ENCODE assay signal across 10 mouse cellular contexts in the genomic region with DNA sequence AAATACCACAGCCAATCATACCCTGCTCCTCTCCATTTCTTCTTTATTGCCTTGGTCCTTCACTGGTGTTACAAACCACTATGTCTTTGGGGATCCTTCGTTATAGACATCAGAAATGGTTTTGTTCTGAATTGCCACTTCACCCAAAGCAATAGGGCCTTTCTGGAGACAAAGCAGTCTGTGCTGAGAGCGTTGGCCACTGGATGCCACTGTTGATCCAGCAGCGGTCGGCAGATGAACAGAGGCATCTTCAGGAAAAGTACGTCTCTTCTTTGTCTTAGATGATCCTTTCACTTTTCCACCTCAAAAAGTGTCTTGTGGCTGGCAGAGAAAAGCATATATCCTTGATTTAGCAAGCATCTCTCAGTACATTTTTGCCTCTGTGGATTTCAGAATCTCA.
A peak's percentile ranks its signal among the peaks of the same experiment; 100 is the strongest.
DNase-seq lines count a peak whose midpoint lies in the region; ATAC-seq and TF ChIP-seq lines count a peak whose summit lies in the region.
"Had no signal": no experiment of that assay in that cellular context is flagged by ENCODE, and none has a peak within 500 bp of the region (broad histone marks: within the 10 kb centered on the region; RNA-seq: fewer than 3 reads in every experiment).

No protein-coding gene starts in this region.

- peaks cover 17% of the 10 kb centered on the region for H3K4me1 ChIP-seq in hindbrain, embryonic 12.5 days
- H3K4me1 ChIP-seq in hindbrain, embryonic 10.5 days (replicated peaks), result peaks cover 28% of the 10 kb centered on the region
- H3K4me1 ChIP-seq in liver, postnatal 0 days (ENCODE audit: insufficient read depth), result no peaks in the 10 kb centered on the region
- no peaks in the 10 kb centered on the region for H3K4me1 ChIP-seq in liver, embryonic 11.5 days (replicated peaks; ENCODE audit: control insufficient read depth, insufficient read depth, low read length)
- peaks cover 20% of the 10 kb centered on the region for H3K4me1 ChIP-seq in hindbrain, embryonic 15.5 days (replicated peaks)
- H3K4me1 ChIP-seq: embryonic facial prominence, embryonic 13.5 days had no signal

- peak overlapping the region; percentile 8; the same call in 1 of the 2 replicates for H3K27ac ChIP-seq in hindbrain, embryonic 12.5 days
- no peak overlapping the region for H3K27ac ChIP-seq in hindbrain, embryonic 10.5 days
- H3K27ac ChIP-seq in liver, postnatal 0 days (ENCODE audit: low read depth), result no peak overlapping the region
- H3K27ac ChIP-seq in liver, embryonic 11.5 days (ENCODE audit: low read depth, low read length), result no peak overlapping the region
- peak overlapping the region; percentile 62 for H3K27ac ChIP-seq in hindbrain, embryonic 15.5 days (replicated peaks)
- H3K27ac ChIP-seq: embryonic facial prominence, embryonic 13.5 days had no signal

- TF ChIP-seq CTCF in liver, postnatal 0 days (IDR thresholded peaks at IDR 0.05; ENCODE audit: low read depth), result peak; percentile 32

- no peak for DNase-seq in hindbrain, embryonic 10.5 days (ENCODE audit: low spot score)
- DNase-seq in liver, postnatal 0 days, result no peak
- DNase-seq in liver, embryonic 11.5 days (ENCODE audit: low spot score), result no peak
- peak; percentile 41 for DNase-seq in retina, embryonic 14.5 days (ENCODE audit: low spot score)
- DNase-seq in c-Kit-positive CD71-positive TER-119-positive erythroid progenitor cells, embryonic 14.5 days (ENCODE audit: low spot score), result no peak
- DNase-seq: lung, adult 2 months had no signal

- H3K4me2 ChIP-seq in hindbrain, embryonic 12.5 days (replicated peaks), result no peak overlapping the region
- H3K4me2 ChIP-seq in liver, postnatal 0 days (ENCODE audit: low read depth, low read length), result no peak overlapping the region
- no peak overlapping the region for H3K4me2 ChIP-seq in liver, embryonic 11.5 days
- no peak overlapping the region for H3K4me2 ChIP-seq in hindbrain, embryonic 15.5 days
- H3K4me2 ChIP-seq: embryonic facial prominence, embryonic 13.5 days had no signal

- TF ChIP-seq EP300 in liver, postnatal 0 days (IDR thresholded peaks at IDR 0.05; ENCODE audit: low read depth), result no peak

- no peak overlapping the region for H3K9ac ChIP-seq in hindbrain, embryonic 12.5 days
- H3K9ac ChIP-seq in liver, postnatal 0 days (replicated peaks), result no peak overlapping the region
- H3K9ac ChIP-seq in liver, embryonic 11.5 days (ENCODE audit: low read depth, low read length), result no peak overlapping the region
- no peak overlapping the region for H3K9ac ChIP-seq in hindbrain, embryonic 15.5 days
- H3K9ac ChIP-seq: embryonic facial prominence, embryonic 13.5 days had no signal

- H3K36me3 ChIP-seq in hindbrain, embryonic 12.5 days, result peaks cover 19% of the 10 kb centered on the region; the same call in 1 of the 2 replicates
- H3K36me3 ChIP-seq in hindbrain, embryonic 10.5 days, result peaks cover 35% of the 10 kb centered on the region
- H3K36me3 ChIP-seq in liver, postnatal 0 days (replicated peaks; ENCODE audit: insufficient read depth, low read length), result peaks cover 27% of the 10 kb centered on the region
- H3K36me3 ChIP-seq in liver, embryonic 11.5 days (ENCODE audit: control insufficient read depth, insufficient read depth, low read length), result peaks cover 2% of the 10 kb centered on the region; the same call in 1 of the 2 replicates
- 0 out of 2 replicates have a peak, but pooled peaks cover 9% of the 10 kb centered on the region for H3K36me3 ChIP-seq in hindbrain, embryonic 15.5 days

- H3K9me3 ChIP-seq in hindbrain, embryonic 12.5 days (replicated peaks), result no peaks in the 10 kb centered on the region
- no peaks in the 10 kb centered on the region for H3K9me3 ChIP-seq in hindbrain, embryonic 10.5 days
- no peaks in the 10 kb centered on the region for H3K9me3 ChIP-seq in liver, postnatal 0 days (ENCODE audit: low read length)
- no peaks in the 10 kb centered on the region for H3K9me3 ChIP-seq in liver, embryonic 11.5 days (ENCODE audit: control insufficient read depth, low read length)
- no peaks in the 10 kb centered on the region for H3K9me3 ChIP-seq in hindbrain, embryonic 15.5 days
- H3K9me3 ChIP-seq: embryonic facial prominence, embryonic 13.5 days had no signal

- H3K4me3 ChIP-seq in hindbrain, embryonic 12.5 days, result no peak overlapping the region
- no peak overlapping the region for H3K4me3 ChIP-seq in hindbrain, embryonic 10.5 days
- no peak overlapping the region for H3K4me3 ChIP-seq in liver, postnatal 0 days (ENCODE audit: low read depth, low read length)
- no peak overlapping the region for H3K4me3 ChIP-seq in liver, embryonic 11.5 days (ENCODE audit: low read depth, low read length)
- H3K4me3 ChIP-seq in hindbrain, embryonic 15.5 days, result no peak overlapping the region
- H3K4me3 ChIP-seq: embryonic facial prominence, embryonic 13.5 days had no signal

- no peak for ATAC-seq in hindbrain, embryonic 12.5 days (ENCODE audit: low FRiP score)
- no peak for ATAC-seq in liver, postnatal 0 days
- no peak for ATAC-seq in liver, embryonic 11.5 days (replicated peaks; ENCODE audit: low FRiP score)
- no peak for ATAC-seq in hindbrain, embryonic 15.5 days (ENCODE audit: low FRiP score, low read depth)

- WGBS in hindbrain, embryonic 12.5 days, result 52% methylated on average over 5 of the region's 5 CpGs
- WGBS in hindbrain, embryonic 10.5 days, result 59% methylated on average over 5 of the region's 5 CpGs
- WGBS in liver, postnatal 0 days (ENCODE audit: insufficient replicate concordance), result 85% methylated on average over 5 of the region's 5 CpGs
- WGBS in liver, embryonic 11.5 days, result 82% methylated on average over 5 of the region's 5 CpGs
- 28% methylated on average over 5 of the region's 5 CpGs for WGBS in hindbrain, embryonic 15.5 days

- H3K27me3 ChIP-seq in hindbrain, embryonic 12.5 days, result no peaks in the 10 kb centered on the region
- H3K27me3 ChIP-seq in hindbrain, embryonic 10.5 days (ENCODE audit: insufficient read depth, poor library complexity, severe bottlenecking), result peaks cover 19% of the 10 kb centered on the region
- H3K27me3 ChIP-seq in liver, postnatal 0 days (ENCODE audit: insufficient read depth, low read length), result no peaks in the 10 kb centered on the region
- H3K27me3 ChIP-seq in liver, embryonic 11.5 days (replicated peaks; ENCODE audit: control insufficient read depth, insufficient read depth, low read length), result no peaks in the 10 kb centered on the region
- H3K27me3 ChIP-seq in hindbrain, embryonic 15.5 days, result no peaks in the 10 kb centered on the region
- H3K27me3 ChIP-seq: CH12.LX; embryonic facial prominence, embryonic 13.5 days had no signal

Comparison
In these comparisons a context has a peak if more than half of its experiments do, and no peak if none do; other contexts are left out.
1. H3K27ac ChIP-seq: peak in hindbrain, embryonic 12.5 days (single experiment) and hindbrain, embryonic 15.5 days (single experiment); none in hindbrain, embryonic 10.5 days (single experiment), liver, postnatal 0 days (single experiment) and liver, embryonic 11.5 days (single experiment).